Mouse (Mus musculus): ENCODE results near the gene Snu13. TPM values are rescaled to one million over a fixed set of nuclear protein-coding genes. Genes with fewer than 3 reads are reported as not detected.

Gene Snu13
- 275 and 283 TPM in 2 replicates for polyA plus RNA-seq (2014; fragmentation: Nextera tagmentation; extraction: Ambion mirVana)

GRCm38 (mm10) chr15:82047080-82047883 is at the start of gene Snu13:
Gene Snu13 (minus strand): TSS chr15:82047598.
- under 1% methylated on average over 69 of the region's 74 CpGs for WGBS
- no peaks in the 10 kb centered on the region for H3K27me3 ChIP-seq (ENCODE audit: control insufficient read depth, insufficient read depth, low read length)
- H3K4me3 ChIP-seq (ENCODE audit: low read depth, low read length), result peak within 1 kb of the TSS; percentile 99
- peaks cover 9% of the 10 kb centered on the region for H3K4me1 ChIP-seq (ENCODE audit: control insufficient read depth, insufficient read depth, low read length)
- peaks cover 7% of the 10 kb centered on the region; the same call in 1 of the 2 replicates for H3K36me3 ChIP-seq (ENCODE audit: control insufficient read depth, insufficient read depth, low read length)
- H3K4me2 ChIP-seq, result peak within 1 kb of the TSS; percentile 91
- DNase-seq (ENCODE audit: low spot score, missing footprints) (peak; percentile 99), ATAC-seq (ENCODE audit: low FRiP score) (peak; percentile 91)
- peak within 1 kb of the TSS; percentile 95 for H3K9ac ChIP-seq (ENCODE audit: low read length)
- H3K9me3 ChIP-seq (ENCODE audit: control insufficient read depth, low read length), result no peaks in the 10 kb centered on the region
- H3K27ac ChIP-seq (ENCODE audit: low read depth, low read length), result peak within 1 kb of the TSS; percentile 65

- ATAC-seq (ENCODE audit: low FRiP score) (no peak), DNase-seq (ENCODE audit: low spot score, missing footprints) (no peak)
- WGBS, result 80% methylated on average over 7 of the region's 7 CpGs
- no peak overlapping the region for H3K4me3 ChIP-seq (ENCODE audit: low read depth, low read length)
- H3K9ac ChIP-seq (ENCODE audit: low read length), result no peak overlapping the region
- no peaks in the 10 kb centered on the region for H3K27me3 ChIP-seq (ENCODE audit: control insufficient read depth, insufficient read depth, low read length)
- H3K27ac ChIP-seq (ENCODE audit: low read depth, low read length), result no peak overlapping the region
- H3K36me3 ChIP-seq (ENCODE audit: control insufficient read depth, insufficient read depth, low read length), result no peaks in the 10 kb centered on the region
- no peaks in the 10 kb centered on the region for H3K4me1 ChIP-seq (ENCODE audit: control insufficient read depth, insufficient read depth, low read length)
- H3K9me3 ChIP-seq (ENCODE audit: control insufficient read depth, low read length), result no peaks in the 10 kb centered on the region
- no peak overlapping the region for H3K4me2 ChIP-seq
Observed at GRCm38 (mm10) chr15:82091061-82091460, 43.7 kb upstream of the Snu13 start.

GRCm38 (mm10) chr15:82087266-82087665 is 39.9 kb upstream of the Snu13 start:
- Histone ChIP-seq H3K27me3 (ENCODE audit: control insufficient read depth, insufficient read depth, low read length) (no peaks in the 10 kb centered on the region), H3K4me2 (no peak overlapping the region), H3K4me3 (ENCODE audit: low read depth, low read length) (no peak overlapping the region), H3K9me3 (ENCODE audit: control insufficient read depth, low read length) (no peaks in the 10 kb centered on the region), H3K9ac (ENCODE audit: low read length) (no peak overlapping the region), H3K27ac (ENCODE audit: low read depth, low read length) (no peak overlapping the region), H3K4me1 (ENCODE audit: control insufficient read depth, insufficient read depth, low read length) (no peaks in the 10 kb centered on the region), H3K36me3 (ENCODE audit: control insufficient read depth, insufficient read depth, low read length) (no peaks in the 10 kb centered on the region)
- no peak for DNase-seq (ENCODE audit: low spot score, missing footprints)
- no peak for ATAC-seq (ENCODE audit: low FRiP score)
- WGBS, result 12% methylated on average over 10 of the region's 10 CpGs

GRCm38 (mm10) chr15:82086131-82086530 is 38.7 kb upstream of the Snu13 start:
- H3K36me3 ChIP-seq (ENCODE audit: control insufficient read depth, insufficient read depth, low read length), result no peaks in the 10 kb centered on the region
- no peaks in the 10 kb centered on the region for H3K4me1 ChIP-seq (ENCODE audit: control insufficient read depth, insufficient read depth, low read length)
- no peak for ATAC-seq (ENCODE audit: low FRiP score)
- no peaks in the 10 kb centered on the region for H3K9me3 ChIP-seq (ENCODE audit: control insufficient read depth, low read length)
- WGBS, result 83% methylated on average over 12 of the region's 12 CpGs
- DNase-seq (ENCODE audit: low spot score, missing footprints), result peak; percentile 77
- H3K27me3 ChIP-seq (ENCODE audit: control insufficient read depth, insufficient read depth, low read length), result no peaks in the 10 kb centered on the region
- no peak overlapping the region for H3K4me3 ChIP-seq (ENCODE audit: low read depth, low read length)
- H3K4me2 ChIP-seq, result no peak overlapping the region
- H3K9ac ChIP-seq (ENCODE audit: low read length), result no peak overlapping the region
- no peak overlapping the region for H3K27ac ChIP-seq (ENCODE audit: low read depth, low read length)

GRCm38 (mm10) chr15:82085606-82086005 is 38.2 kb upstream of the Snu13 start:
- H3K4me2 ChIP-seq, result no peak overlapping the region
- no peaks in the 10 kb centered on the region for H3K4me1 ChIP-seq (ENCODE audit: control insufficient read depth, insufficient read depth, low read length)
- DNase-seq (ENCODE audit: low spot score, missing footprints), result peak; percentile 14
- H3K9me3 ChIP-seq (ENCODE audit: control insufficient read depth, low read length), result no peaks in the 10 kb centered on the region
- H3K9ac ChIP-seq (ENCODE audit: low read length), result no peak overlapping the region
- no peak for ATAC-seq (ENCODE audit: low FRiP score)
- H3K36me3 ChIP-seq (ENCODE audit: control insufficient read depth, insufficient read depth, low read length), result no peaks in the 10 kb centered on the region
- WGBS, result 90% methylated on average over 9 of the region's 9 CpGs
- H3K4me3 ChIP-seq (ENCODE audit: low read depth, low read length), result no peak overlapping the region
- no peak overlapping the region for H3K27ac ChIP-seq (ENCODE audit: low read depth, low read length)
- no peaks in the 10 kb centered on the region for H3K27me3 ChIP-seq (ENCODE audit: control insufficient read depth, insufficient read depth, low read length)

- Histone ChIP-seq H3K4me2 (no peak overlapping the region), H3K4me3 (ENCODE audit: low read depth, low read length) (no peak overlapping the region), H3K9me3 (ENCODE audit: control insufficient read depth, low read length) (no peaks in the 10 kb centered on the region), H3K9ac (ENCODE audit: low read length) (no peak overlapping the region), H3K27ac (ENCODE audit: low read depth, low read length) (no peak overlapping the region), H3K36me3 (ENCODE audit: control insufficient read depth, insufficient read depth, low read length) (no peaks in the 10 kb centered on the region), H3K27me3 (ENCODE audit: control insufficient read depth, insufficient read depth, low read length) (no peaks in the 10 kb centered on the region), H3K4me1 (ENCODE audit: control insufficient read depth, insufficient read depth, low read length) (no peaks in the 10 kb centered on the region)
- DNase-seq (ENCODE audit: low spot score, missing footprints) (peak; percentile 79), ATAC-seq (ENCODE audit: low FRiP score) (peak; percentile 62)
- WGBS, result 29% methylated on average over 7 of the region's 7 CpGs
Observed at GRCm38 (mm10) chr15:82081161-82081560, 33.8 kb upstream of the Snu13 start.

- peak; percentile 35 for DNase-seq (ENCODE audit: low spot score, missing footprints)
- no peak overlapping the region for H3K9ac ChIP-seq (ENCODE audit: low read length)
- H3K36me3 ChIP-seq (ENCODE audit: control insufficient read depth, insufficient read depth, low read length), result no peaks in the 10 kb centered on the region
- H3K27ac ChIP-seq (ENCODE audit: low read depth, low read length), result no peak overlapping the region
- no peak for ATAC-seq (ENCODE audit: low FRiP score)
- H3K4me2 ChIP-seq, result no peak overlapping the region
- H3K27me3 ChIP-seq (ENCODE audit: control insufficient read depth, insufficient read depth, low read length), result no peaks in the 10 kb centered on the region
- WGBS, result 61% methylated on average over 10 of the region's 10 CpGs
- no peaks in the 10 kb centered on the region for H3K4me1 ChIP-seq (ENCODE audit: control insufficient read depth, insufficient read depth, low read length)
- no peak overlapping the region for H3K4me3 ChIP-seq (ENCODE audit: low read depth, low read length)
- no peaks in the 10 kb centered on the region for H3K9me3 ChIP-seq (ENCODE audit: control insufficient read depth, low read length)
Observed at GRCm38 (mm10) chr15:82079883-82080282, 32.5 kb upstream of the Snu13 start.

- H3K9ac ChIP-seq (ENCODE audit: low read length), result no peak overlapping the region
- DNase-seq (ENCODE audit: low spot score, missing footprints) (peak; percentile 12), ATAC-seq (ENCODE audit: low FRiP score) (no peak)
- no peaks in the 10 kb centered on the region for H3K4me1 ChIP-seq (ENCODE audit: control insufficient read depth, insufficient read depth, low read length)
- H3K4me3 ChIP-seq (ENCODE audit: low read depth, low read length), result no peak overlapping the region
- no peak overlapping the region for H3K27ac ChIP-seq (ENCODE audit: low read depth, low read length)
- H3K36me3 ChIP-seq (ENCODE audit: control insufficient read depth, insufficient read depth, low read length), result no peaks in the 10 kb centered on the region
- H3K9me3 ChIP-seq (ENCODE audit: control insufficient read depth, low read length), result no peaks in the 10 kb centered on the region; the same call in 1 of the 2 replicates
- H3K27me3 ChIP-seq (ENCODE audit: control insufficient read depth, insufficient read depth, low read length), result peaks cover 20% of the 10 kb centered on the region
- WGBS, result 85% methylated on average over 7 of the region's 7 CpGs
- H3K4me2 ChIP-seq, result no peak overlapping the region
Observed at GRCm38 (mm10) chr15:82073490-82073889, 26.1 kb upstream of the Snu13 start.

GRCm38 (mm10) chr15:82071816-82072469 is 24.5 kb upstream of the Snu13 start:
- Histone ChIP-seq H3K4me2 (no peak overlapping the region), H3K4me3 (ENCODE audit: low read depth, low read length) (no peak overlapping the region), H3K27ac (ENCODE audit: low read depth, low read length) (no peak overlapping the region), H3K9me3 (ENCODE audit: control insufficient read depth, low read length) (no peaks in the 10 kb centered on the region; the same call in 1 of the 2 replicates), H3K27me3 (ENCODE audit: control insufficient read depth, insufficient read depth, low read length) (peaks cover 20% of the 10 kb centered on the region), H3K36me3 (ENCODE audit: control insufficient read depth, insufficient read depth, low read length) (no peaks in the 10 kb centered on the region), H3K4me1 (ENCODE audit: control insufficient read depth, insufficient read depth, low read length) (no peaks in the 10 kb centered on the region), H3K9ac (ENCODE audit: low read length) (no peak overlapping the region)
- DNase-seq (ENCODE audit: low spot score, missing footprints), result peak; percentile 37
- no peak for ATAC-seq (ENCODE audit: low FRiP score)
- 90% methylated on average over 26 of the region's 26 CpGs for WGBS

All from midbrain, embryonic 11.5 days (tissue).